Mouse (Mus musculus) 416B (cell line): ENCODE results near the gene Tada3.

Experiments
- DNase-seq: peaks from one replicate; pipeline ENCODE4 v3.0.0; 2011; ENCODE audit warnings: low read depth

The Tada3 gene

DNA sequence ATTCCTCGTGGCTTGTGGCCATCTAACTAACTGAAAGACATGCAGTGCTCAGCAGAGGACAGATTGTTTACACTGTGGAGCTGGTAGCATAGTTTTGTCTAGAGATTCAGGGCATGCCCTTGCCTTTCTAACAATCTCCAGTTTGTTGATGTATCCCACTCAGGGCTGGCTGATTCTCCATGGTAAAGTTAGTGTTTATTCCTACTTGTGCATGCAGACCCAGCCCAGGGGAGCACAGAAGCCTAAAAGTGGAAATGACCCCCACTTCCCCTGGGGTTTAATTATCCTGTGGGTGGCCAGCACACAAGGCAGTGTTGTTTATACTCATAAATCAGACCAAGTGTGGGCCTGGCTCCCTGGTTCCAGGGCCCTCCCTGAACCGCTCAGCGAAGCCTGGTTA lies 8.3 kb upstream of the Tada3 start:
- DNase-seq = no peak

DNA sequence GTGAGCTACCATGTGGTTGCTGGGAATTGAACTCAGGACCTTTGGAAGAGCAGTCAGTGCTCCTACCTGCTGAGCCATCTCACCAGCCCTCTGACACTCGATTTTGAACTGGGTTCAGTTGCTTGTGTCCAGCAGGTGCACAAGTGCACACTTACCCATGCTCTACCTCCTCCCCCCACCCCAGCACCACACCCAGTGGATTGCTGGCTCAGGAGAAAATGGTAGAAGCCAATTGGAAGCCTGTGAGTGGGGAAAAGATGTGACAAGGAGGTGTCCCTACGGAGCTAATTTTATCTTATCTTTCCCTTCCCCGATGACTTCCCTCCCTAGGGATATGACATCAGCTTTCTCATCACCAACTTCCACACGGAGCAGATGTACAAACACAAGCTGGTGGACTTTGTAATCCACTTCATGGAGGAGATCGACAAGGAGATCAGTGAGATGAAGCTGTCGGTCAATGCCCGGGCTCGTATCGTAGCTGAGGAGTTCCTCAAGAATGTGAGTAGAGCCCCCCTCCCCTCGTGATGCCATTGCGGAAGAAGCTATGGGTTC lies 7.6 kb upstream of the Tada3 start:
- no peak for DNase-seq

DNA sequence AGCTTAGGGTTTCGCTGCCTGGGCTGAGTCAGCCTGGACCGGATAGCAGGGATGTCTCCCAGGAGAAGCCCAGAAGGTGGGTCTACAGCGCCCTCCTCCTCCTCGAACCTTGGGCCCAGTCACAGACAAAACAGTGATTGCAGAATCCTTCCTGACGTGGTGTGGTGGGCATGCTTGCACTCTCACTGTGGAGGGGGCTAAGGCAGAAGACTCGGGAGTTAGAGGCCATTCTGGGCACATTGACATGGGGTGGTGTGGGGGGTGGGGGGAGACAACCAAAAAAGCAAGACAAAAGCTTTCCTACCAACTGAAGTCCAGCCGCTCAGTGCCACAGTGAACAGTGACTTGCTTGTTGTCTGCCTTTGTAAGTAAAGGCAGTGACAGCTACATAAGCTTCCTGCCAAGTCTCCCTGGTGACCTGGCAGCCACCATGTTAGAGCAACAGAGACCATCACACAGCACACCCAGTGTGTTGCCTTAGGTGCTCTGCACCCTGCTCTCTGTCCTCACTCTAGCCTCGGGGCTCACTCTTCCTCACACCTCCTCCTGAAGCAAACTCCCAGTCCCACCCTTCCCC lies 6.8 kb upstream of the Tada3 start:
- no peak for DNase-seq

DNA sequence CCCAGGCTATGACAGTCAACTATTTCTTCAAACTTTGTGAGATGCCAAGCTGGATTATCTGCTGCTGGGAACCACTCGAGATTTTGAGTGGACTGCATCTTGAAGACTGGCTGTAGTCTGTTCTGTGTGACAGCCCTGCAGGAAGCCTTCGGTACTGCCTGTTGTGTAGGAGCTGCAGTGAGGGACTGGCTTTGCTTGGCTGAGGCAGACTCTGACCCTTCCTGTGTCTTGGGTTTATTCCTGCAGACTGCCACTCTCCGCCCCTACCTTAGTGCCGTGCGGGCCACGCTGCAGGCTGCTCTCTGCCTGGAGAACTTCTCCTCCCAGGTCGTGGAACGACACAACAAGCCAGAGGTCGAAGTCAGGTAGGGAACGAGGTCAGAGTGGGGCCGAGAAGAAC lies 2.8 kb upstream of the Tada3 start:
- DNase-seq = no peak

DNA sequence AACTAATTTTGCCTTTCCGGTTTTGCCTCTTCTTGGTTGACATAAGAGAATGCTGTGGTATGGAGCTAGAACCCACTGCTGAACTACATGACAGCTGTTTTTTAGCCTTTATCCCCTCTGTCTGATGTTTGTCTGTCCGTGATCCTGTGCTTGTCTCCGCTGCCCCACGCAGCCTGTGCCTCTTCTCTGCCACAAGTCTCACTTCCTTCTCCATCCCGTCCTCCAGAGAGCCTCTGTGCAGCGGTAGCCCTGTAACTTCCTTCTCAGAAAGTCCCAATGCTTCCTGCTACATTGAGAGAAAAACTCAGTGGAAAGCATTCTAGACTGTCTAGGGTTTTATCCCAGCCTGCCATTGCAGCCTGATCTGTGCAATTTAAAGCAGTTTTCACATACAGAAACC lies 1.6 kb upstream of the Tada3 start:
- peak; percentile 46 for DNase-seq

DNA sequence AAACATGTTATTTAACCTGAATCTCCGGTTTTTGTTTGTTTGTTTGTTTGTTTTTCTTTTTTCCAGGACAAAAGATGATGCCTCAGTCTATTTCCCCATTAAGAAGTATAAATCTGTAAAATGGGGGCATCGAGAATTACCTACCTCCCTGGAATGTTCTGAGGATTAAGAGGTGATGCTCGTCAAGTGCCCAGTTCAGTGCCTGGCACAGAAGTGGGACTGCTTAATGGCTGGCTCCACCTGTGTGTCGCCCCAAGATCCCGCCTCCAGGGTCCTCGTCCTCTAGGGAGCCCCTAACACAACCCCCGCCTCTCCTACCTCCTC lies 549 bp downstream of the Tada3 start:
- DNase-seq = no peak

DNA sequence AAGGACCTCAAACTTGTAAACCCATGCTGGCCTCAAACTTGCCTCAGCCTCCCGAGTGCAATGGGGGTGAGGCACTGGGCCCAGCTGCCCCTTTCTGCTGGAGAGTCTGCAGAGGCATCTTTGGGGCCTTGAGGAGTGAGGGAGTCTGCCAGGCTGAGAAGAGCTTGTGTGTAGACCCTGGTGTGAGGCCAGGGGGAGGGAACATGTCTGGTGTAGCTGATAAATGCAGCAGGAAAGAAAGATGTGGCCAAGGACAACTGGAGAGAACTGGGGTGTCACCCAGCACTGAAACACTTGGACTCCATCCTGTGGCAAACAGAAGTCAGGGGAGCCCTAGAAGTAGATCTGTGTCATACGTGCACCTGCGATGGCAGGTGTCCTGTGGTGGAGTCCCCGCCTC lies 4.2 kb downstream of the Tada3 start:
- no peak for DNase-seq

DNA sequence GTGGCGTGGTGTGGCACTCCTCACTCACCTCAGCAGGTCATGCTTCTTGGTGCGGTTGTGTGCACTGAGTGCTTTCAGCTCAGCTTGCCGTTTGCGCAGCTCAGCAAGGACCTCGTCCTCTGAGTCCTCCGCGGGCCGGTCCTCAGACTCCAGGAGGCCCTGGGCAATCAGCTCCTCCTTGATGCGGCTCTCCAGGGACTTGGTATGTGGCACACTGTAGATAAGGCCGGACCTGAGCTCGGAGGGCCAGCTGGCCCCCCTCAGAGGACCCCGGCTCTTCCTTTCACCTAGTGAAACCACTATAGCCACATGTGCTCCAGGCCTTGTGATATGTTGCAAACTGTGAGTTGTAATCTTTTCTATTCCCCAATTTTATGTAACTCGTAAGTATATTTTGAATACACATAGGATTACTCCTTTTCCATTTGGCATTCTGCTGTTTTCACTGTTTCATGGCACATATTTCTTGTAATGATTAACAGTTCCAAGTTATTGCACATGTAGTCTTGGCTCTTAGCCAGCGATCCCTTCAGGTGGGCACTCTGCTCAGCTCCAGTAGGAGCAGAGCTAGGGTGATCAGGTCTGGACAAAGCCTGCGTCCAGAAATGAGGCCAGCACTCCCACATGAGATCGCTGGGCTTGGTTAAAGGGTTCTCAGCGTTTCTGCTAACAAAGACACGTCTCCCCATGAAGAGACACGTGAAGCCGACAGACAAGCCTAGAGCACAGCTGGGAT lies 7.3 kb downstream of the Tada3 start:
- DNase-seq = no peak

DNA sequence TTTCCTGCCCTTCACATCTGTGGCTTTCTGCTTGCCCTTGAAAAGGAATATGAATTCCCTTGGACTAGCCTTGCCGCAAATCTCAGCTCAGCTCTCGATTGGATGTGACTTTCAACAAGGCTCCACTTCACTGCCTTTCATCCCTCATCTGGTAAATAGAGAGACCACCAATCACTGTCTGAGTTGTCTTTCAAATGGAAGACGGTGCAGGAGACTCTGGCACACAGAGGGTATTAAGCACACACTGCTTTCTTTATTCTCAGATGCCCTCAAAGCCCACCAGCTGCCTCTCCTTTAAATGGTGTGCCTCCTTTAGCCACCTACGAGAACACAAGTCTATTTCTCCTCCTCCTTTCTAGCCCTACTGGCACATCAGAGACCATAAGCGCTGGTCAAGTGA lies 9.1 kb downstream of the Tada3 start:
- no peak for DNase-seq

DNA sequence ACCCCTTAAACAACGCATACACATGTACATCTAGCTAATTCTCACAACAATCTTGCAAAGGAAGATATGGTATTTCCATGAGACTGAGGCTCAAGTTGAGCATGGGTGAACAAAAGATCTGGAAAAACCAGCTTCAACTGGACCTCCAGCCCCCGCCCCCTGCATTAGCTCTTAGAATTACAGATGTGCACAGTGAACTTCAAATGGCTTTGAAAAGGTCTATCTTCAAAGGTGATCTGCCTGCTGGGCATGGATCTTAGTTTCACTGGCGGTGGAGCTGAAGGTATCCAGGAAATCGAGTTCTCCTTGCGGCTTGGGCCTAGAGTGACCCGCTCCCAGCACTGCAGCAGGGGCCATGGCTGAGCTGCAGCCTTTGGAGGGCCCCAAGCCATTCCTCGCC lies 9.6 kb downstream of the Tada3 start:
- no peak for DNase-seq

DNA sequence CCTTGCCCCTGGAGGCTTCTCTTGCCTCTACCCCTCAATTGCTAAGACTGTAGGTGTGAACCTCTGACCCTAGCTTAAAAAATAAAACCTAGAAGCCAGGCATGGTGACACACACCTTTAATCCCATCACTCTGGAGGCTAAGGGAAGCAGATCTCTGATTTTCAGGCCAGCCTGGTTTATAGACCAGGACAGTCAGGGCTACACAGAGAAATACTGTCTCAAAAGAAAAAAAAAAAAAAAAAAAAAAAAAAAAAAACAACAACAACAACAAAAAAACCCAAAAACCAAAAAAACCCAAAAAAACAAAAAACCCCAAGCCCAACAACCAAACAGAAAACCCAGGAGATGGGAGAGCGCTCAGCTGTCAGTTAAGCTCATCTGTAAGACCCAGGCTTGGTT lies 10.1 kb downstream of the Tada3 start:
- DNase-seq = no peak

DNA sequence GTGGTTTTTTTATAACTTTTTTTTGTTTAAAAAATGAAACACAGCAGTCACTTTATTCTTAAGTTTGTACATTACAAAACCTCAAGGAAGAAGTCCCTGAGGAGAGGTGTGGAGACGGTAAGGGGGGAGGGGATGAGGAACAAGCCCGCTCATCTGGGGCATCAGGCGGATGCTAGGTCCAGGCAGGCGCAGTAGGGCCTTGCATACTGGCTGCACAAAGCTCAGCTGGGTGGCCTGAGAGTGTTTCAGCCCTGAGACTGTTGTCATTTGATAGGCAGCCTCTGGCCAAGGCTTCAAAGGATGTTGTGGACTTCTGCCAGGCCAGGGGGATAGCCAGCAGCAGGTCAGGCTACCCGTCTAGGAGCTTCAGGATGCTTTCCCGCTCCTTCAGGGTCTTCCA lies 11.0 kb downstream of the Tada3 start:
- no peak for DNase-seq

DNA sequence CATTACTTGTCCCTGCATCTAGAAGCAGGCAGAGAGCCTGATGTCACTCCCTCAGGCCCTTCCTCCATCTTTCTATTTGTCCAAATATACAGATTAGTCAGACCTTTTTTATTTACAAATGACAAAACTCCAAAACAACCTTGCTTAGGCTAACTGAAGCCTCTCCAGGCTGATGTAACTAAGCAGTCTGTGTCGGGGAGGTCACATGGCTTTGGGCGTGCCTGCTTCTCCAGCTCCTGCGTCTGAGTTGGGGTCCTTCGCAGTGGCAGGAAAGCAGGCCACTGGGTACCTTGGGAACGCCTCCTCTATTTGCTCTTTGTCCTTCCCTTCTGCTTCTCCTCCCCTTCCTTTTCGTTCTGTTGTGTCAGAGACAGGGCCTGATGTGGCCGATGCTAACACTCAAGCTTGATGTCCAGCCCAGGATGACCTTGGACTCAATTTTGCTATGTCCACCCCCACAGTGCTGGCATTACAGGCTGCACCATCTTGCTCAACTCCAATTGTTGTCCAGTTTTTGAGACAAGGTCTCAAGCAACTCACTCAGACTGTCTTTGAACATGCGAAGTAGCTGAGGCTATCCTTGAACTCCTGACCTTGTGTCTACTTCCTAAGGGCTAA lies 13.1 kb downstream of the Tada3 start:
- DNase-seq = peak; percentile 29

DNA sequence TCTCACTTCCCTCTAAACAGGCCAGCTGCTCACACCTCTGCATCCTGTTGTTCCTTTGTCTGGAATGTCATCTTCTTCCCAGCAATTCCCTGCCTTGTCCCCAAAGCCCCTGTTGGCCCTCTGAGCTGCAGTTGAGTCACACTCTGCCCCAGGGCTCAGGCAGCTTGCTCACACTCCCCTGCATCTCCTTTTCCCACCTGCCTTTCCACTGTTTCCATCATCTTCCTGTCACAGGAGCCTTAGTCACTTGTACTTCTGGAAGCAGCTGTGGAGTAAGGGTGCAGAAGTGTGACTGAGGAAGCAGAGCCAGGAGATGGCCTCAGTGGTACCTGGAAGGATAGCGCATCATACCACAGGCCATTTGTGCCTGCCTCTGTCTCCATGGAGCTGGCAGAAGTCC lies 15.4 kb downstream of the Tada3 start:
- no peak for DNase-seq

DNA sequence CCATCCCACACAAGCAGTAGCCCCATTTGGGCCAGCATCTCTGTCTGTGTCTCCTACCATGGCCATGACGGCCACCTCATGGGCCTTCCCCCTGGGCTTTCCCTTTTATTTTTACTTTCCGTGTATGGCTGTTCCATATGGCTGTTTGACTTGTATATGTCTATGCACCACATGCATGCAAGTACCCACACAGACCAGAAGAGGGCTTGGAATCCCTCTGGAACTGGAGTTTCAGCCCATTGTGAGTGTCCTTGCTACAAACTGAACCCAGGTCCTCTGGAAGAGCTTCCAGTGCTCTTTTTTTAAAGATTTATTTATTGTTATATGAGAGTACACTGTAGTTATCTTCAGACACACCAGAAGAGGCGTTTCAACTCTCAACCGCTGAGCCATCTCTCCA lies 16.2 kb downstream of the Tada3 start:
- no peak for DNase-seq

DNA sequence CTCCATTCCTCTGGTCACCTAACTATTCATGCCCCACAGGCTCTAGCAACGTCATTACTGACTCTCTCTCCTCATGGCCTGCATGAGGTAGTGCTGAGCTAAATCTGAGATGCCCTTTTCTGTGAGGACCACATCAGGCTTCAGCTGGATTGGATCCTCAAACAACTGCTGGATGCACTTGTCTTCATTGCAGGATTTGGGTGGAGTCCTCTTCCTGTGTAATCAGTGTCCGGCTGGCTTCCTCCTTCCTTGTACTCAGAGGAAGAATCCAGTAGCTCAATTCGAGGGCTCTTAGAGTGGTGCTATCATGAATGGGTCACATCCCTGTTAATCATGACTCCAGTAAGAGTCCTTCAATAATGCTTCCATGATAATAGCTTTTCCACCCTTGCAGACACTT lies 24.0 kb downstream of the Tada3 start:
- DNase-seq = no peak

DNA sequence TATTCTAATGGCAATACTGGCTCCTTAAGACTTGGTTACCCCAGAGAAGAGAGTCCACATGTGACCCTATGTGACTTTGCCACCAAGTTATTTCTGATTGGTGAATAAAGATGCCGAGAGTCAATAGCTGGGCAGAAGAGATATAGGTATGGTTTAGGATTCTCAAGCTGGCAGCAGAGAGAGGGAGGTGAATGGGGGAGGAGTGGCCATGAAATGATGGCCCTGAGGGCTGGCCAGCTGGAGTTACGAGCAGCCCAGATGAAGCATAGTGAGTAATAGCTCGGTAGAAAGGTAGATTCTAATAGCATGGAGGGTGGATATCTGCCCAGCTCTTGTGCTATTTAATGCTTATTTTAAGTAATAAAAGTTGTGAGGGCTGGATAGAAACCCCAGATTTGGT lies 24.9 kb downstream of the Tada3 start:
- no peak for DNase-seq

DNA sequence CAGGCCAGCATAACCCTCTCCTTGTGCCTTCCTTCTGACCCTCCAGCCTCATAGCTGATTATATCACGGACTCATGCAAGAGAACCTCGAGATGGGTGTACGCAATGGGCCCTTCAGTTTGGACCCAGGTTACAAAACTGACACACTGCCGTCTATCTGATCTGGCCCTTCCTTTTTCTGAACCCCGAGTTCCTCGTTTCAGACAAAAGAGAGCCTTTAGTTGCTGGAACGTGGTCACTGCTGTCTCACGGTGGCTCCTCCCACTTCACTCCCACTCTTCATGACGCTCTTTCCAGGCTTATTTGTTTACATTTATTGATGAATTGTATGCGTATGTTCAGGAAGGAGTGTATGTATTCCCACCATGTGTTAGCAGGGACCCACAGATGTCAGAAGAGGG lies 26.0 kb downstream of the Tada3 start:
- peak; percentile 54 for DNase-seq

DNA sequence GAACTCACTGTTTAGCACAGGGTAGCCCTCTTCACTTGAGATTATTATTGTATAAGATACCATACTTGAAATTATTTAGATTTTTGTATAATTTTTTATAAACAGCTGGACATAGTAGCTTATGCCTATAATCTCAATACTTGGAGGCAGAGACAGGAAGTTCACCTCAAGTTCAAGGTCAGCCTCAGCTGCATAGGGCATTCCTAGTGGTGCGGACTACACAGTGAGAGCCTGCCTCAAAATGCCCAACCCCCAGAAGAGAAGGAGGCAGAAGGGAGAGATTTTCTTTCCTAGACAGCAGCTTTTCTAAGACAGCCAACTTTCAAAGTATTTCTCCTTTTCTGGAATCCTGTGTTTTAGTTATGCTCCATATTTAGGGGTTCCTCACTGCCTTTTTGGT lies 26.5 kb downstream of the Tada3 start:
- peak; percentile 50 for DNase-seq

DNA sequence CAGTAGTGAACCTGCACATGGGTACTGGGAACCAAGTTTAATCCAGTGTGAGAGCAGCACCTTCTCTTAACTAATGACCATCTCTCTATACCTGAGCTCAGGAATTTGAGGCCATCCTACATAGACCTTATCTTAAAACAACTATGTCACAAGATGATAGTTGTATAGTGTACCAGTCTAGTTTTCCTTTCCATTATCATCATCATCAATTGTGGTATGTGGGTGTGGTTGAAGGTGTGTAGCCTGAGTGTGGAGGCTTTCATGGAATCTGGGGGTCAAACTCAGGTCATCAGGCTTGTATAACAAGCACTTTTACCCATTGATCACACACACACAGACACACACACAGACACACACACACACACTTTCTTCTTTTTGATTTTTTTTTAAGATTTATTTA lies 27.1 kb downstream of the Tada3 start:
- no peak for DNase-seq

DNA sequence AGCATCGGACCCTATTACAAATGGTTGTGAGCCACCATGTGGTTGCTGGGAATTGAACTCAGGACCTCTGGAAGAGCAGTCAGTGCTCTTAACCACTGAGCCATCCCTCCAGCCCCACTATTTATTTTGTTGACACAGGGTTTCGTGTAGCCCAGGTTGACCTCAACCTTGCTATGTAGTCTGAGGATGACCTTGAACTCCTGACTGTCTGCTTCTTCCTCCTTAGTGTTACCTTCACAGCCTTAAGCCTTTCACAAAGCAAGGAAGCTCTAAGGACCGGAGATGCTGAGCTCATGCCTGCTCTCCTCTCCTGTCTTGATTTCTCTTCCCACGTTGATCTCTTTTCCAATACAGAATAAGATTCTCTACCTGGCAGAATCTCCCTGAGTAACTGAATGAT lies 30.8 kb downstream of the Tada3 start:
- DNase-seq = no peak

DNA sequence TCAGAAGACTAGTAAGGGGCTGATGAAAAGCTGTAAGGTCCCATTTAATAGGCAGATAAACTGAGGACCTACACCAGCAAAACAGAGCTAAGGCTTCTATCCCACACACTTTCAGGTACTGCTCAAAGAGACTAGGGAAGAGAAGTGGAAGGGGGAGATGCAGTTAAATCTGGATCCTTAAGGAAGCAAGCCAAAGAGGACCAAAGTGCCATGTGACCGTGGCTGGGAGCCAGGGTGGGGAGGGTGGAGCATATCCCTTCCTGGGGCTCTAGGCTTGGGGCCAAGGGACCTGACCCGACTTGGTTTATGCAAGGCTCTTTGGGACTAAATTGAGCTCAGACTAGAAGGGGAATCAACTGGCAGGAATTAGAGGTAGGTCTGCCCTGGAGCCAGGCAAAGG lies 33.4 kb downstream of the Tada3 start:
- DNase-seq = no peak

DNA sequence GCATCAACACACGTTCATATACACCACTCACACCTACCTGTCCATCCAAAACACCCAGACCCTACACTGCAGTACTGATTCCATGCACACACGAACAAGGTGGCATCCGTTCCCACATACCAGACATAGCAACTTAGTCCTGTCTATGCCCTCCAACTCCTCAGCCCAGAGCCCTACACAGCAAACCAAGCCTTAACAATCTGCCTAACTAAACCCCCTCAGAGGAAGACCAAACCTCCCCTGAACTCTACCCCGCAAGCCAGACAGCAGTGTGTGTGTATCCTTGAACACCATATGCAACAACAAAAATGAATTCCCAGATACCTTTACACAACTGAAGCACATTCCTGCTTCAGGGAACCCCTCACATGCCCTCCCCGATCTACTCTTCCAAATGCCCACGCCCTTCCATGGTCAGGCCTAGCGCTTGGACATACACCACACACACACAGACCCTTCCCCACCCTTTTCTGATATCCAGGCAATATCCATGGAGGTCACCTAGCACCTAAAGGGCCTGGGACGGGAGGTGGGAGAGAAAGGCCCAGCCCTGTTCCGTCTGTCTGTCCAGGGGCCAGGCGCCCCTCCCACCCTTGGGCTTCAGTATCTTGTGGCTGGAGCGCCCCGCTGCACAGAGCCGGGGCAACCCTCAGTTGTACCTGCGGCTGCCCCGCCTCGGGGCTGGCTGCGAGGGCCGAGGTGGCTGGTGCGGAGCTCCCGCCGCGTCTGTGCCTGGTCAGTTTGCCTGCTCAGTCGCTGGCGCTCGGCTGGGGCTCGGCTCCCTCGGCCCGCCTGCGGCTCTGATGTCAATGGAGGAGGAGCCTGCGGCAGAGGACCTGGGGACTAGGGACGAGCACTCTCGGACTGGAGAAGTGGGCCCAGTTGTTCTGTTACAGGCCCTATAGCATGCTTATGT lies 34.2 kb downstream of the Tada3 start, which contains the start of gene Camk1:
Camk1 (minus strand) TSS at position 808 of the 916 bp plus-strand sequence.
- no peak for DNase-seq
